Mouse (Mus musculus) hindbrain, embryonic 11.5 days (tissue): ENCODE measurements around the gene Chm. TPM values are rescaled to one million over a fixed set of nuclear protein-coding genes. Genes with fewer than 3 reads are reported as not detected.
A peak's percentile ranks its signal among the peaks of the same experiment; 100 is the strongest.

Experiments used
- ATAC-seq: fragments of 200-750 bp; cut with Nextera tagmentation; 2 replicates; pipeline ENCODE4 v1.8.0; 2017; ENCODE audit warnings: mild to moderate bottlenecking, moderate TSS enrichment, moderate library complexity; ENCODE audit not compliant: low FRiP score
- DNase-seq: peaks from one replicate; pipeline ENCODE4 v3.0.0-alpha.2; 2015; ENCODE audit warnings: low spot score
- H3K27ac ChIP-seq: fragments of 300-500 bp; sonication (generic); 2 replicates; pipeline ENCODE4 v1.5.1; 2014; ENCODE audit warnings: mild to moderate bottlenecking, low read depth, low read length
- H3K27me3 ChIP-seq: fragments of 300-500 bp; sonication (generic); 2 replicates; pipeline ENCODE4 v1.6.1; 2014; ENCODE audit warnings: mild to moderate bottlenecking, low read length, moderate library complexity, mixed read lengths; ENCODE audit not compliant: control insufficient read depth, insufficient read depth
- H3K36me3 ChIP-seq: fragments of 300-500 bp; sonication (generic); 2 replicates; pipeline ENCODE4 v1.6.1; 2014; ENCODE audit warnings: mild to moderate bottlenecking, low read length, moderate library complexity, mixed read lengths; ENCODE audit not compliant: control insufficient read depth, insufficient read depth
- H3K4me1 ChIP-seq: fragments of 300-500 bp; sonication (generic); replicated peaks from 2 replicates; pipeline ENCODE4 v1.6.1; 2014; ENCODE audit warnings: low read length, mixed read lengths; ENCODE audit not compliant: control insufficient read depth, insufficient read depth
- H3K4me2 ChIP-seq: fragments of 300-500 bp; sonication (generic); replicated peaks from 2 replicates; pipeline ENCODE4 v1.6.1; 2014; ENCODE audit warnings: mild to moderate bottlenecking, low read depth, low read length
- H3K4me3 ChIP-seq: fragments of 300-500 bp; sonication (generic); 2 replicates; pipeline ENCODE4 v1.5.1; 2014; ENCODE audit warnings: low read depth, low read length
- H3K9ac ChIP-seq: fragments of 300-500 bp; sonication (generic); 2 replicates; pipeline ENCODE4 v1.6.1; 2014; ENCODE audit warnings: low read depth, low read length
- H3K9me3 ChIP-seq: fragments of 300-500 bp; sonication (generic); 2 replicates; pipeline ENCODE4 v1.6.1; 2016; ENCODE audit warnings: low read length; ENCODE audit not compliant: control insufficient read depth
- WGBS: fragments of 180-500 bp; shearing (Covaris S2); extraction: QIAGEN DNeasy Blood & Tissue Kit; methylation state at CpG from one replicate; pipeline ENCODE4 v1.1.7; 2014; 5-methylcytosine and 5-hydroxymethylcytosine counted together
- microRNA counts: library from miRNA; unstranded; fragments of <30 nt; microRNA quantifications from one replicate; lab custom pipeline; 2015
- polyA plus RNA-seq: library from polyadenylated mRNA; unstranded; fragments of >200 nt; fragmentation: Nextera tagmentation; extraction: Ambion mirVana; gene quantifications from 2 replicates; pipeline ENCODE4 v1.2.1, GENCODE M21; 2014

Chm gene
- polyA plus RNA-seq, 1 experiment from 2014 or later = 19.8 TPM

- Histone ChIP-seq H3K4me3 (no peak overlapping the region), H3K27ac (no peak overlapping the region), H3K9me3 (no peaks in the 10 kb centered on the region), H3K36me3 (no peaks in the 10 kb centered on the region), H3K27me3 (no peaks in the 10 kb centered on the region), H3K4me1 (no peaks in the 10 kb centered on the region), H3K4me2 (no peak overlapping the region), H3K9ac (no peak overlapping the region)
- no peak for ATAC-seq
- no peak for DNase-seq
- WGBS = 95% methylated on average over 2 of the region's 2 CpGs
These were observed 109.3 kb downstream of the Chm start for GRCm38 (mm10) chrX:113076053-113076452.

GRCm38 (mm10) chrX:113074823-113075222, 110.5 kb downstream of the Chm start:
- H3K4me3 ChIP-seq = no peak overlapping the region
- ATAC-seq (no peak), DNase-seq (no peak)
- H3K4me2 ChIP-seq = no peak overlapping the region
- H3K4me1 ChIP-seq = no peaks in the 10 kb centered on the region
- no peak overlapping the region for H3K27ac ChIP-seq
- no peak overlapping the region for H3K9ac ChIP-seq
- H3K36me3 ChIP-seq = no peaks in the 10 kb centered on the region
- no peaks in the 10 kb centered on the region for H3K27me3 ChIP-seq
- H3K9me3 ChIP-seq = no peaks in the 10 kb centered on the region
- 87% methylated on average over 4 of the region's 4 CpGs for WGBS

- Histone ChIP-seq H3K4me1 (no peaks in the 10 kb centered on the region), H3K27me3 (no peaks in the 10 kb centered on the region), H3K4me3 (no peak overlapping the region), H3K4me2 (no peak overlapping the region), H3K36me3 (no peaks in the 10 kb centered on the region), H3K27ac (no peak overlapping the region), H3K9me3 (no peaks in the 10 kb centered on the region), H3K9ac (no peak overlapping the region)
- WGBS = 81% methylated on average over 3 of the region's 3 CpGs
- ATAC-seq (no peak), DNase-seq (no peak)
These were observed 181.7 kb downstream of the Chm start for GRCm38 (mm10) chrX:113003621-113004020.

GRCm38 (mm10) chrX:113002192-113002591, 183.1 kb downstream of the Chm start:
- DNase-seq (no peak), ATAC-seq (no peak)
- WGBS = 81% methylated on average over 3 of the region's 3 CpGs

More at GRCm38 (mm10) chrX:113002192-113002591, 183.1 kb downstream of the Chm start:
- Histone ChIP-seq H3K4me3 (no peak overlapping the region), H3K4me1 (no peaks in the 10 kb centered on the region), H3K27me3 (no peaks in the 10 kb centered on the region), H3K27ac (no peak overlapping the region), H3K9me3 (no peaks in the 10 kb centered on the region), H3K4me2 (no peak overlapping the region), H3K36me3 (no peaks in the 10 kb centered on the region), H3K9ac (no peak overlapping the region)

MicroRNAs within 50 kb of the gene (microRNA counts, 519-probe panel; counts per million panel counts)
- 4,953 counts per million, percentile 63 among the panel's probes with 10 or more counts for microRNA mmu-miR-361 (lab: Ali Mortazavi, UCI)

Other genes starting within 250 kb of the Chm start
- 15.1 and 22.8 TPM in 2 replicates for gene Dach2, start 112.0 kb upstream of the Chm start, polyA plus RNA-seq